12 mouse cellular contexts compared by ENCODE assay signal in genomic region chr11:22661713-22662551, GRCm38 (mm10).
DNase-seq lines count a peak whose midpoint lies in the region; ATAC-seq lines count a peak whose summit lies in the region.
"Had no signal": no experiment of that assay in that cellular context is flagged by ENCODE, and none has a peak within 500 bp of the region (broad histone marks: within the 10 kb centered on the region; RNA-seq: fewer than 3 reads in every experiment).

No protein-coding gene starts in this region.

- no peak for ATAC-seq in CD4-positive, CD25-positive, alpha-beta regulatory T cell, adult 4 months
- ATAC-seq in limb, embryonic 15.5 days (ENCODE audit: insufficient number of reproducible peaks, low FRiP score, low TSS enrichment, low read depth), result 0 out of 2 replicates have a peak, but pooled peaks have one; percentile 35

- no peaks in the 10 kb centered on the region for H3K27me3 ChIP-seq in limb, embryonic 15.5 days
- H3K27me3 ChIP-seq: limb, embryonic 13.5 days had no signal

- H3K27ac ChIP-seq in limb, embryonic 15.5 days, result no peak overlapping the region
- H3K27ac ChIP-seq: limb, embryonic 13.5 days had no signal

- intact Hi-C loops in left cerebral cortex, postnatal 14 days (cut with DNase I), result no loop called here
- intact Hi-C loops in left cerebral cortex, postnatal 4 days (cut with DNase I), result no loop called here

- H3K9ac ChIP-seq in limb, embryonic 15.5 days, result no peak overlapping the region
- H3K9ac ChIP-seq: limb, embryonic 13.5 days had no signal

- no peak overlapping the region for H3K4me2 ChIP-seq in limb, embryonic 15.5 days
- H3K4me2 ChIP-seq: limb, embryonic 13.5 days had no signal

- H3K9me3 ChIP-seq in limb, embryonic 15.5 days, result no peaks in the 10 kb centered on the region
- H3K9me3 ChIP-seq: limb, embryonic 13.5 days had no signal

- DNase-seq in CD4-positive, CD25-positive, alpha-beta regulatory T cell, adult 2 months (ENCODE audit: low read depth, low spot score), result peak; percentile 35
- DNase-seq in left cerebral cortex, postnatal 14 days (ENCODE audit: low spot score in 2 of 2), result peak; percentile 24 to 28
- DNase-seq in left cerebral cortex, postnatal 4 days, result no peak
- peak; percentile 24 for DNase-seq in adrenal gland, postnatal 25 days
- no peak for DNase-seq in urinary bladder, postnatal 4 days (ENCODE audit: low spot score in 2 of 2)
- no peak for DNase-seq in right cerebral cortex, postnatal 4 days
- DNase-seq: cerebellum, adult 2 months; right cerebral cortex, postnatal 14 days; thymus, postnatal 14 days had no signal

- no peak overlapping the region for H3K4me3 ChIP-seq in limb, embryonic 15.5 days
- H3K4me3 ChIP-seq: limb, embryonic 13.5 days had no signal

- H3K4me1 ChIP-seq in limb, embryonic 15.5 days, result peaks cover 8% of the 10 kb centered on the region; the same call in 1 of the 2 replicates

- no peaks in the 10 kb centered on the region for H3K36me3 ChIP-seq in limb, embryonic 15.5 days
- H3K36me3 ChIP-seq: limb, embryonic 13.5 days had no signal

- WGBS in limb, embryonic 15.5 days, result 60% methylated on average over 10 of the region's 12 CpGs

Comparison
In these comparisons a context has a peak if more than half of its experiments do, and no peak if none do; other contexts are left out.
1. DNase-seq: peak in CD4-positive, CD25-positive, alpha-beta regulatory T cell, adult 2 months (single experiment), left cerebral cortex, postnatal 14 days (2 of 2) and adrenal gland, postnatal 25 days (single experiment); none in left cerebral cortex, postnatal 4 days (single experiment), urinary bladder, postnatal 4 days (0 of 2) and right cerebral cortex, postnatal 4 days (single experiment).